Mouse (Mus musculus) left cerebral cortex, postnatal 4 days (tissue): ENCODE data around the gene Ammecr1. TPM values are rescaled to one million over a fixed set of nuclear protein-coding genes. Genes with fewer than 3 reads are reported as not detected.

Experiments
- DNase-seq: peaks from one replicate; pipeline ENCODE4 v3.0.0-alpha.2; 2022
- intact Hi-C: fragments of 180-260 bp; cut with DNase I; formaldehyde crosslinking; loops from one replicate; pipeline ENCODE4 v1.15.1; 2025
- microRNA-seq: library from miRNA; unstranded; fragments of <30 nt; microRNA quantifications from one replicate; pipeline ENCODE4 v1.2.0, GENCODE M21; 2022
- total RNA-seq, 2 experiments: library from RNA; stranded (reverse); gene quantifications; 2 replicates each; pipeline ENCODE4 v1.2.3; 2021

The Ammecr1 gene
- total RNA-seq, 2 experiments from 2014 or later: 4.5 to 5.0 TPM

- intact Hi-C loops: no loop called here
- no peak for DNase-seq
Observed at GRCm38 (mm10) chrX:142832221-142832620, 134.3 kb downstream of the Ammecr1 start.

- DNase-seq: no peak
Observed at GRCm38 (mm10) chrX:142830572-142830971, 136.0 kb downstream of the Ammecr1 start.

GRCm38 (mm10) chrX:142829866-142830470 is 136.6 kb downstream of the Ammecr1 start:
- intact Hi-C loops: loop anchor here (10.0 kb wide), 1 partner anchor 835 kb away; no protein-coding TSS in a partner anchor

More at GRCm38 (mm10) chrX:142830572-142830971, 136.0 kb downstream of the Ammecr1 start:
- intact Hi-C loops: no loop called here

GRCm38 (mm10) chrX:142829267-142829666 is 137.3 kb downstream of the Ammecr1 start:
- no peak for DNase-seq
- intact Hi-C loops: loop anchor here (10.0 kb wide), 1 partner anchor 836 kb away; no protein-coding TSS in a partner anchor

More at GRCm38 (mm10) chrX:142829866-142830470, 136.6 kb downstream of the Ammecr1 start:
- DNase-seq: no peak

GRCm38 (mm10) chrX:142828184-142828908 is 138.2 kb downstream of the Ammecr1 start:
- intact Hi-C loops: loop anchor here (10.0 kb wide), 1 partner anchor 836 kb away; no protein-coding TSS in a partner anchor
- DNase-seq: no peak

- intact Hi-C loops: loop anchor here (10.0 kb wide), 1 partner anchor 837 kb away; no protein-coding TSS in a partner anchor
- DNase-seq: no peak
Observed at GRCm38 (mm10) chrX:142827644-142828043, 138.9 kb downstream of the Ammecr1 start.

- intact Hi-C loops: loop anchor here (10.0 kb wide), 1 partner anchor 839 kb away; no protein-coding TSS in a partner anchor
- DNase-seq: no peak
Observed at GRCm38 (mm10) chrX:142825309-142825708, 141.2 kb downstream of the Ammecr1 start.

GRCm38 (mm10) chrX:142821846-142822245 is 144.7 kb downstream of the Ammecr1 start:
- intact Hi-C loops: loop anchor here (5.0 to 10.0 kb wide), 2 partner anchors 235 to 843 kb away; no protein-coding TSS in a partner anchor
- DNase-seq: no peak

GRCm38 (mm10) chrX:142821239-142821638 is 145.3 kb downstream of the Ammecr1 start:
- intact Hi-C loops: loop anchor here (5.0 to 10.0 kb wide), 2 partner anchors 236 to 844 kb away; no protein-coding TSS in a partner anchor
- DNase-seq: no peak

- intact Hi-C loops: loop anchor here (5.0 kb wide), 1 partner anchor 629 kb away; no protein-coding TSS in a partner anchor
Observed at GRCm38 (mm10) chrX:142818057-142818682, 148.4 kb downstream of the Ammecr1 start.

GRCm38 (mm10) chrX:142813146-142813545 is 153.4 kb downstream of the Ammecr1 start:
- intact Hi-C loops: no loop called here
- peak; percentile 56 for DNase-seq

More at GRCm38 (mm10) chrX:142818057-142818682, 148.4 kb downstream of the Ammecr1 start:
- peak; percentile 35 for DNase-seq

GRCm38 (mm10) chrX:142808411-142808810 is 158.1 kb downstream of the Ammecr1 start:
- DNase-seq: peak; percentile 35
- intact Hi-C loops: loop anchor here (5.0 to 10.0 kb wide), 2 partner anchors 124 to 251 kb away; partner anchors contain the start of gene Tmem164

- intact Hi-C loops: loop anchor here (5.0 to 10.0 kb wide), 2 partner anchors 122 to 249 kb away; partner anchors contain the start of gene Tmem164
- DNase-seq: peak; percentile 21
Observed at GRCm38 (mm10) chrX:142806620-142807061, 159.9 kb downstream of the Ammecr1 start.

GRCm38 (mm10) chrX:142806126-142806525 is 160.4 kb downstream of the Ammecr1 start:
- intact Hi-C loops: loop anchor here (5.0 to 10.0 kb wide), 2 partner anchors 121 to 249 kb away; partner anchors contain the start of gene Tmem164
- peak; percentile 18 for DNase-seq

- intact Hi-C loops: loop anchor here (10.0 kb wide), 1 partner anchor 120 kb away; the partner anchor contains the start of gene Tmem164
- peak; percentile 76 for DNase-seq
Observed at GRCm38 (mm10) chrX:142804596-142804995, 161.9 kb downstream of the Ammecr1 start.

Small RNAs within 50 kb of the gene (microRNA-seq; reads per million reads assigned to microRNA genes)
- gene Gm44351: not detected

Other genes starting within 250 kb of the Ammecr1 start
- 1 to 10 TPM; 2.0 TPM for gene Rtl9, start 132.9 kb upstream of the Ammecr1 start, total RNA-seq